Mouse (Mus musculus) spleen, adult 2 months (tissue): ENCODE measurements around the gene Dnal4. TPM values are rescaled to one million over a fixed set of nuclear protein-coding genes. Genes with fewer than 3 reads are reported as not detected.
A peak's percentile ranks its signal among the peaks of the same experiment; 100 is the strongest.

Experiments used
- DNase-seq, 2 experiments: peaks; one replicate each; pipeline versions ENCODE4 v3.0.0 to v3.0.0-alpha.2; 2012 to 2021; ENCODE audit warnings: low spot score in 2 of 2, low read depth in 1 of 2
- H3K27ac ChIP-seq: fragments of 200-500 bp; 2 replicates; pipeline ENCODE4 v1.5.1; 2012; ENCODE audit warnings: low read length, inconsistent platforms; ENCODE audit not compliant: insufficient read depth
- H3K27me3 ChIP-seq: fragments of 200-500 bp; 2 replicates; pipeline ENCODE4 v1.6.1; 2012; ENCODE audit warnings: mild to moderate bottlenecking, moderate library complexity, low read length, inconsistent platforms; ENCODE audit not compliant: control insufficient read depth, insufficient read depth
- H3K36me3 ChIP-seq: fragments of 200-500 bp; 2 replicates; pipeline ENCODE4 v1.6.1; 2012; ENCODE audit warnings: mild to moderate bottlenecking, low read length, inconsistent platforms; ENCODE audit not compliant: control insufficient read depth, insufficient read depth
- H3K4me1 ChIP-seq: fragments of 200-500 bp; 2 replicates; pipeline ENCODE4 v1.6.1; 2011; ENCODE audit warnings: inconsistent platforms; ENCODE audit not compliant: control insufficient read depth, insufficient read depth, insufficient read length
- H3K4me3 ChIP-seq: fragments of 200-500 bp; 2 replicates; pipeline ENCODE4 v1.5.1; 2011; ENCODE audit warnings: mild to moderate bottlenecking, inconsistent platforms; ENCODE audit not compliant: insufficient read depth, insufficient read length; ENCODE audit errors: extremely low read depth
- CTCF ChIP-seq: fragments of 200-500 bp; IDR thresholded peaks from 2 replicates; pipeline ENCODE4 v1.5.1; 2011; ENCODE audit warnings: mild to moderate bottlenecking, inconsistent platforms; ENCODE audit not compliant: insufficient read depth, insufficient read length, insufficient replicate concordance; ENCODE audit errors: extremely low read depth
- POLR2A ChIP-seq: fragments of 200-500 bp; IDR thresholded peaks from 2 replicates; pipeline ENCODE4 v1.6.1; 2011; ENCODE audit warnings: low read depth, low read length, inconsistent platforms
- WGBS: fragments of 180-500 bp; shearing (Covaris S2); methylation state at CpG from one replicate; pipeline ENCODE4 v1.1.7; 2018; 5-methylcytosine and 5-hydroxymethylcytosine counted together
- polyA plus RNA-seq: library from polyadenylated mRNA; depleted of rRNA; stranded (reverse); fragments of >200 nt; gene quantifications from 2 replicates; pipeline ENCODE4 v1.2.3, GENCODE M21; 2012

The Dnal4 gene
- polyA plus RNA-seq, 1 experiment: 18.1 TPM

DNA sequence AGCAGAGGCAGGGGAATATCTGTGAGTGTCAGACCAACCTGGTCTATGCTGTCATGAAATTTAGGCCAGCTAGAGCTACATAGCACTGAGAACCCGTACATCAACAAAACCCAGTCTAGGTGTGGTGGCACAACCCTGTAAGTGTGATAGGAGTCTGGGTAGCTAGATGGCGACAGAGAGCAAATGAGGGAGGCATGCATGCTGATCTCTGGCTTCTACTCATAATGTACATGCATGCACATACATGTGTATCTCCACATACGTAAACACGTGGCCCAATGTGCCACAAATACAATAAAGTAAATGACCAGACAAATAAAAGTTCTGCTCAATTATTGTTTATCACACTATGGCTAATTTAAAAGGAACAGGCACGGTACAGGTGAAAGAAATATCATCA is 30.5 kb upstream of the Dnal4 start:
- Histone ChIP-seq H3K4me1 (peaks cover 9% of the 10 kb centered on the region), H3K36me3 (no peaks in the 10 kb centered on the region), H3K27ac (no peak overlapping the region), H3K4me3 (no peak overlapping the region), H3K27me3 (peaks cover 18% of the 10 kb centered on the region)
- DNase-seq: peak in 1 of 2 experiments; percentile 46
- TF ChIP-seq CTCF (peak; percentile 57; the same call in 1 of the 2 replicates), POLR2A (no peak)
- WGBS: 26% methylated on average over 5 of the region's 5 CpGs

DNA sequence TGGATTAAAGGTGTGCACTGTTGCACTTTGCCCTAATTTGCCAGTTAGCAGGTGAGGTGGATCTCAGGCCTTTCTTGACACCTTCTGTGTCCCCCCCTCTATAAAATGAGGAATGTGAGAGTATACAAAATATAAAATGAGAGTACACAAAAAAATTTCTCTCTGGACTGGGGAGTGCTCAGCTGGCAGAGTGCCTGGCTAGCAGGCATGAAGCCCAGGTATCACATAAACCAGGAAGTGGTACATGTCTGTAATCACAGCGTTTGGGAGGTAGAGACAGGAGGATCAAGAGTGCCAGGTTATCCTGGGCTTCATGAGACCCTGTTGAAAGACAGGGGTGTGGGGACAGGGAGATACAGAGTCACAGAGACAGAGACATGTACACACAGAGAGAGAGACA is 29.4 kb upstream of the Dnal4 start:
- WGBS: 35% methylated on average over 1 of the region's 1 CpGs
- DNase-seq: no peak
- no peaks in the 10 kb centered on the region for H3K36me3 ChIP-seq
- H3K27me3 ChIP-seq: peaks cover 21% of the 10 kb centered on the region
- peaks cover 9% of the 10 kb centered on the region for H3K4me1 ChIP-seq
- H3K27ac ChIP-seq: no peak overlapping the region
- H3K4me3 ChIP-seq: no peak overlapping the region
- no peak for TF ChIP-seq CTCF
- TF ChIP-seq POLR2A: no peak

DNA sequence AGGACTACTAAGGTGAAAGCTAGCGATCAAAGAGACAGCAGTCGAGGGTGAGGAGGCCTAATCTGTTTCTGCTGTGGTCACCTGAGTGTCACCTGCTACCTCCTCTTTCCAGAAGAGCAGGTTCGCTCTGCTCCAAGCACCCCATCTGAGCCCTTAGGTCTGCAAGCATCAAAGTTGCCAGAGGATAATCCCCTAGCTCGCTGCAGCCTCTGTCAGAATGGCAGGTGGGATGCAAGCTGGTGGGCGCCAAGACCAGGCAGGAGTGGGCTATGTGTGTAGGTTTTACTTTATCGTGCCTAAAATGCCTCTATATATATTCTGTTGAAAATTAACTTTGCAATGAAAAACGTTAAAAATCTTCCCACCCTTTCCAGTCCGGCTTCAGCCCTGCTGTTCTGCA is 27.6 kb upstream of the Dnal4 start:
- Histone ChIP-seq H3K4me3 (no peak overlapping the region), H3K27me3 (peaks cover 24% of the 10 kb centered on the region)
- WGBS: 38% methylated on average over 8 of the region's 8 CpGs

DNA sequence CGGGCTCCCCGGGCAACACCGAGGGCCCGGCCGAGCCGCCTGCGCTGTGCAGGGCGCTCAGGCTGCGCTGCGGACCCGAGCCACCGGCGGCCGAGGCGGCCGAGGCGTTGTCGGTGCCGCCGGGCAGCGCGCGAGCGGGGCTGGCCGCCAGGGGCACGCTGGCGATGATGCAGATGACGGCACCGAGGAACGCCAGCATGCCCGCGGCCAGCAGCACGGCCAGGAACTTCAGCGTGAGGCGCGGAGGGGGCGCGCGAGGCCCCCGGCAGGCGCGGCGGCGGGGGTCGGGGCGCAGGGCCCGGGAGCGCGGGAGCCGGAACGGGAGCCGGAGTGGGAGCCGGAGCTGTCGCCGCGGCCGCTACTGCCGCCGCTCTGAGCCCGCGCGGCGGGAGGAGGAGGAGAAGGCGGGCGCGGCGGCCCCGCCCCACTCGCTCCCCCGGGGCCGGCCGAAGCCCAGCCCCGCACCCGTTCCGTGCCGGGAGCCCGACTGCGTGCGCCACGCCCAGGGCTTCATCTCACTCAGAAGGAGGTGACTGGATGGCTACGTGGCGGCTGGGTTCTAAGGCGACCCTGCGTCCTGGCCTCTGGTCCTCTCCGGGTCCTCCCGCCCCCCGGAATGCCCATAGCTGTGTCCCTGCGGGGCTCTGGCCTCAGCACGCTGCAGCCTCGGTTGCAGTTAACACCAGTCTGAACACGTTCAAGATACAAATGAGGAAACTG is 26.9 kb upstream of the Dnal4 start, which contains the start of gene Nptxr:
Nptxr (minus strand) TSS at position 415 of the 720 bp plus-strand sequence.
- H3K27me3 ChIP-seq: peaks cover 24% of the 10 kb centered on the region

More for the DNA sequence above, 27.6 kb upstream of the Dnal4 start:
- H3K4me1 ChIP-seq: peaks cover 9% of the 10 kb centered on the region
- H3K36me3 ChIP-seq: no peaks in the 10 kb centered on the region
- H3K27ac ChIP-seq: no peak overlapping the region
- TF ChIP-seq CTCF: no peak
- TF ChIP-seq POLR2A: no peak
- DNase-seq: no peak

DNA sequence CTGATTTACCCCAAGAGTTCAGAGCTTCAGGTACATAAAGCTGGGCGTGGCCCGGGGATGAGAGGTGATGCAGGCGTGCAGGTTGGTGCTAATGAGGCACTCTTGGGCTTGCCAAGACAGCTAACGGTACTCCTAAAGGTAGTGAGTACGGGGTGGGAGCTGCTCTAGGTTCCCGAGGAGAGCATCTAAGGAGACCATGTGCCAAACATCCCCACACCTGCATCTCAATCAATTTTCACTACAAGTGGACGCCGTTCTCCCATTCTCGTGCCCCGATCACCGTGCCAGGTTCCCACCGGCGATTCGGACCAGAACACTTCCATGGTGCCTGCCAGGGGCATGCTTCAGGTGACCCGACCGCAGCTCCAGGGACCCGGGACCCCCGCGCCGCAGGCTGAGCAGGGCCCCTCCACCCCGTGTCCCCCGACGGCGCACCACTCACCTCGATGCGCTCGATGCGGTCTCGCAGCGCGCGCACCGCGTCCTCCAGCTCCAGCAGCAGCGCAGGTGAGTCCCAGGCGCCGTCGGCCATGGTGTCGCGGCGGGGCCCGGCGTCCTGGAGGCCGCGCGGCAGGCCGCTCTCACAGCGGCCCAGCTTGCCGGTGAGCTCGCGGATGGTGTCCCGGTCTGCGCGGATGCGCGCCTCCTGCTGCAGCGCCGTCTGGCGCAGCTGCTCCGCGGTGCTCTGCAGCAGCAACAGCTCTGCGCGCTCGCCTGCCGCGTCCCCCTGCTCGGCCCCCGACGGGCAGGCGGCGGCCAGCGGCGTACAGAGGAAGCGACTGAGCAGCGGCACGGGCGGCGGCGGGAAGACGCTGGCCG is 26.1 kb upstream of the Dnal4 start:
- peaks cover 24% of the 10 kb centered on the region for H3K27me3 ChIP-seq
- H3K4me3 ChIP-seq: peak overlapping the region; percentile 37; the same call in 1 of the 2 replicates
- peaks cover 9% of the 10 kb centered on the region for H3K4me1 ChIP-seq
- no peak overlapping the region for H3K27ac ChIP-seq
- H3K36me3 ChIP-seq: no peaks in the 10 kb centered on the region
- WGBS: 8% methylated on average over 81 of the region's 81 CpGs
- DNase-seq: no peak
- no peak for TF ChIP-seq CTCF
- no peak for TF ChIP-seq POLR2A

More for the DNA sequence above, 26.9 kb upstream of the Dnal4 start, which contains the start of gene Nptxr:
- no peak for DNase-seq
- TF ChIP-seq POLR2A: no peak
- no peak for TF ChIP-seq CTCF
- H3K4me3 ChIP-seq: peak within 1 kb of the TSS; percentile 37; the same call in 1 of the 2 replicates
- peaks cover 9% of the 10 kb centered on the region for H3K4me1 ChIP-seq
- H3K36me3 ChIP-seq: no peaks in the 10 kb centered on the region
- WGBS: under 1% methylated on average over 89 of the region's 91 CpGs
- H3K27ac ChIP-seq: no peak within 1 kb of the TSS

DNA sequence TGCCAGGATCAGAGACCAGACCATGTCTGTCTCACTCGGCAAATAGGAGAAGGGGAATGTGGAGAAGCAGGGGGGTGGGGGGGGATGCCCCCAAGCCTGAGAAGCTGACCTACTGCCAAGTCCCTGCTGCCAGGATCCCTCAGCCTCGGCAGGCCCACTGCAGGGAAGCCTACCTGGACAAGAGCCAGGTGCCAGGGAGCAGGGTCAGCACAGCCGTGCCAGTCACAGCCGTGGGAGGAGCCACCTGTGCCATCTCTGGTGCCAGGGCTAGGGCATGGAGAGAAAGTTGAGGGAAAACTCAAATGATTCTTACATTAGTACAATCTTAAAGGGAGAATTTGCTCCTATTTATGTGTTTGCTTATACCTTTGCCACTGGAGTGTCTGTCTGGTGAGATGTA is 24.7 kb upstream of the Dnal4 start:
- no peak overlapping the region for H3K27ac ChIP-seq
- DNase-seq: no peak
- peaks cover 9% of the 10 kb centered on the region for H3K4me1 ChIP-seq
- TF ChIP-seq CTCF (no peak), POLR2A (no peak)
- WGBS: 60% methylated on average over 4 of the region's 4 CpGs
- no peaks in the 10 kb centered on the region for H3K36me3 ChIP-seq
- no peak overlapping the region for H3K4me3 ChIP-seq
- H3K27me3 ChIP-seq: peaks cover 23% of the 10 kb centered on the region
